Mouse (Mus musculus): Measurements from ENCODE around the gene Clip1. TPM values are rescaled to one million over a fixed set of nuclear protein-coding genes. Genes with fewer than 3 reads are reported as not detected.

The Clip1 gene
- total RNA-seq, 2 experiments from 2014 or later: 136 to 144 TPM

DNA sequence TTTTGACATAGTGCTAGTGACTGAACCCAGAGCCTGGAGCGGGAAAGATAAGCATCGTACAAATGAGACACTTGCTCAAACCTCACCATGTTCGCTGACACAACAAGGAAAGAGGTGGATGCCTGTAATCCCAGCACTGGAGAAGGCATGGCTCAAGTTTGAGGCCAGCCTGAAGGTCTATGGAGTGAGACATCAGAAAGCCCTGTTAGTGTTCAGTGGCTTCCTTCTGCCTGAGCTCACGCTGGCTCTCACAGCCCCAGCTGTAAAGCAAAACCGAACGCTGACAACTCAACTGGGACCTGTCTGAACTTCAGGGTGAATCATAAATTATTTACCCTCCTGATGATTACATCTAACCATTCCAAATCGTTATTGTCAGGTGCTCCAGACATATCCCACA lies 18.5 kb downstream of the Clip1 start:
- no peak for DNase-seq (ENCODE audit: low spot score in 2 of 2)
- Histone ChIP-seq H3K4me3 (no peak overlapping the region), H3K27ac (no peak overlapping the region)
- TF ChIP-seq CTCF (conservative IDR thresholded peaks at IDR 0.05): no peak; the same call in 1 of the 2 replicates

DNA sequence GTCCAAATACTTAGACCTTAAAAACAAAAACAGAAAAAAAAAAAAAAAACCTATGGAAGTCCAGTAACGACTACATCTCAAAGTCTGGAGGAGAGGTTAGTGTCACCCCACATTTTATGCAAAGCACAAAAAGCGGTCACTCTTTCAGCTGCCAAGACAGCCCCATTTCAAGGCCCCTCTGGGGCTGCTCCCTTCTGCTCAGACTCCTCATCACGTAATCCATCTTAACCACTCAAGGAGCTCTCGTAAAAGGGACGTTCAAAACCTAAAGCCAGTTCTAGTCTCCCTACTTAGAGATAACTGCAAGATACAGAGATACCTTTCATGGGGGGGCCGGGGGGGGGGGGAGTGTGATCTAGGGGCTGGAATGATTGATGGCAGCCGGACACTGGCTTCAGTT lies 20.1 kb downstream of the Clip1 start:
- DNase-seq (ENCODE audit: low spot score in 2 of 2): no peak
- Histone ChIP-seq H3K27ac (no peak overlapping the region), H3K4me3 (no peak overlapping the region)
- TF ChIP-seq CTCF (conservative IDR thresholded peaks at IDR 0.05): no peak

DNA sequence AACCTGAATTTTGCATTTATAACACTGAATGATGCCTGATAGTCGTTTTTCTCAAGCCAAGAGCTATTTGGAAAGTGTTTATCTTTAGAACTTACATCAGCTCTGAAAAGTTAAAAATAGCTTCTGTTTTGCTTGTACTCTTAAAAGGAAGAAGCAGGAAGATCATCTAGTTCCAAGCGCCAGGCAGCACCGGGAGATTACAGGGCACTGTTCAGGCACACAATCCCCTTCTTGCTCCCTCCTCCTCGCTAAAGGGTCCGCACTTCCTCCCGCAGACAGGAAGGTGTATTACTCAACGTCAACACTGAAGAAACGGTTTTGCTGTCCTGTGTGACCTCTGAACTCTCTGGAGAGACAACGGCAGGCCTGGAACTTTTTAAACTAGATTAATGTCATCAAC lies 22.4 kb downstream of the Clip1 start:
- peak overlapping the region; percentile 75 for H3K27ac ChIP-seq

DNA sequence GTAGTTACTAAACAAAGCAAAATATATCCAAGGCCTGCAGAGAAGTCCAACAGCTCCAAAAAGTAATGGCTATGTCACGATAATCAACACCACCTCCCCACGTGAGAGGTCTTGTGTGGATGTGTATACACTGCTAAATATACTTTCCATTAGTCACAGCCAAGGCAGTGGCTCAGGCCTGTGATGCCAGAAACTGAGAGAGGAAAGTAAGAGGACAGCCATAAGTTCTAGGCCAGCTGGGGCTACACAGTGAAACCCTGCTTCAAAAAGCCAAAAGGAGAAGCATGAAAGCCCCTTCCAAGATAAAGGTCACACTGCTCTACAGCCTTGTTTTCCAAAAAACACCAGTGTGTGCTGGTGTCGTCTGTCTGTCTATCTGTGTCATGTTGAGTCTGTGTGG lies 22.8 kb downstream of the Clip1 start:
- no peak for TF ChIP-seq CTCF (conservative IDR thresholded peaks at IDR 0.05)
- H3K27ac ChIP-seq: peak overlapping the region; percentile 75
- H3K4me3 ChIP-seq: no peak overlapping the region
- no peak for DNase-seq (ENCODE audit: low spot score in 2 of 2)

More for the DNA sequence above, 22.4 kb downstream of the Clip1 start:
- H3K4me3 ChIP-seq: no peak overlapping the region; the same call in 1 of the 2 replicates
- DNase-seq (ENCODE audit: low spot score in 2 of 2): no peak
- TF ChIP-seq CTCF (conservative IDR thresholded peaks at IDR 0.05): no peak

DNA sequence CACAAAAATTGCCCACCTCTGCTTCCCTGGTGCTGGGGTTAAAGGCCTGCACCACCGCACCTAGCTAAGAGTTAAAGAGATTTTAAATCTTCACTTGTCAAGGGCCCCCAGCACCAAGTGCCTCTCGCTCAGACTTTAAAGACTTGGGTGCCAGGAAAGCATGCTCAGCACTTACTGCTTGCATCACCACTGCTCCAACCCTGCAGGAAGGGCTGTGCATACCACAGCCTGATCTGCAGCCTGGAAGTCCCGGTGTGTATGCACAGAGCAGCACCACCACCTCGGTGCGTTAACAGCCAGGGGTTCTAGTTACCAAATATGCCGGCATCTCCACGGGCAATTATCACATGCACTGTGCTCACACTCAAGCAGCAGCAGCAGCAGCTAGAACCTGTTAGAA lies 26.8 kb downstream of the Clip1 start:
- no peak for TF ChIP-seq CTCF (conservative IDR thresholded peaks at IDR 0.05)
- DNase-seq (ENCODE audit: low spot score in 2 of 2): no peak
- no peak overlapping the region for H3K27ac ChIP-seq
- H3K4me3 ChIP-seq: no peak overlapping the region

DNA sequence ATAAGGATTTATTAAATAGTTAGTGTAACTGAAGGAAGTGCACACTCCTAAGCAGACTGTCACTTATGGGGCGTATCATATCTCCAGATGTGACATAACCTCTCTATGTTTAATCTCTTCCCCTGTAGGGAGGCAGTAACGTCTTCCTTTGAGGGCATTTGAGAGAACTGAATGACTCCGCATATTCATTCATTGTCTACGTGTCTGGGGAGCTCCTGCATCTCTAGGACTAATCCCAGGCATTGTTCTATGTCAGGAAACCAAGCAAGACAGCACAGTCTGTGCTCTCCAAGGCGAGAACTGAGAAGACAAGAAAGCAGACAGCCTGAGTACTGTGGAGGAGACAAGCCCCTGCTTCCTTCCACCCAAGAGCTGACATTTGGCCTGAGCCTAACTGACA lies 29.5 kb downstream of the Clip1 start:
- Histone ChIP-seq H3K27ac (no peak overlapping the region; the same call in 1 of the 2 replicates), H3K4me3 (no peak overlapping the region)
- no peak for DNase-seq (ENCODE audit: low spot score in 2 of 2)
- TF ChIP-seq CTCF (conservative IDR thresholded peaks at IDR 0.05): no peak

DNA sequence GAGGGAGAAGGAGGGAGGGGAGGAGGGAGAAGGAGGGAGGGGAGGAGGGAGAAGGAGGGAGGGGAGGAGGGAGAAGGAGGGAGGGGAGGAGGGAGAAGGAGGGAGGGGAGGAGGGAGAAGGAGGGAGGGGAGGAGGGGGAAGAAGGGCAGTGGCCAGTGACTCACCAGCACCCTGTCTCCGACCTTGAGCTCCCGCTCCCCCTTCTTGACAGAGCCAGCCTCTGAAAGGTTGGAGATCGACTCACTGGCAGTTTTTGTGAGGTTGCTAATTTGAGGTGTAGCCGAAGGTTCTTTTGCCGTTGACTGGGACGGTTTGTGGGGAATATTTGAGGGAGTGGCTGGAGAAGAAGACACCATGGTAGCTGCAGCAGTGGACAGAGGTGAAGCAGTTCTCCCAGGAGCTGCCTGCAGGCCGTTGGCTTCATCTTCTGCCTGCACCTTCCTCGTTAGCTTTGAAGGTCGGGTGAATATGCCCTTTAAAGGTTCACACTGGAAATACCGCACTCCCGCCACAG lies 31.1 kb downstream of the Clip1 start:
- Histone ChIP-seq H3K4me3 (no peak overlapping the region), H3K27ac (no peak overlapping the region; the same call in 1 of the 2 replicates)
- no peak for TF ChIP-seq CTCF (conservative IDR thresholded peaks at IDR 0.05)
- no peak for DNase-seq (ENCODE audit: low spot score in 2 of 2)

DNA sequence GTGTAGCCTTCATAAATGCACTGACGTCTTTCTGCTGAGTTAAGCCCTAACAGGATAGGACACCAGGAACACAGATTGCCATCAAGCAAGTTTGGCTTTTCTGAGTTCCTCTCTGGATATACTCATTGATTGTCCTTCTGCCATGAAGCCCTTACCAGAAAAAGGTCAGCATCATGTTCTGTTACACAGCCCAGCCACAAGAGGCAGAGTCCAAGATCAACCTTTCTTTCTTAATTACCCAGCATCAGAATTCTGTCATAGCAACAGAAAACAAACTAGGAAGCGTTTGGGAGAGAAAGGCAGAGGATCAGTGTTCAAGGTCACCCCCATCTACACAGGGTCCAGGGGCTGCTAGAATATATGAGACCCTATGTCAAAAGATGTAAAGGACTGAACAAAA lies 33.6 kb downstream of the Clip1 start:
- TF ChIP-seq CTCF (conservative IDR thresholded peaks at IDR 0.05): peak; percentile 56
- no peak overlapping the region for H3K4me3 ChIP-seq
- H3K27ac ChIP-seq: no peak overlapping the region
- no peak for DNase-seq (ENCODE audit: low spot score in 2 of 2)

DNA sequence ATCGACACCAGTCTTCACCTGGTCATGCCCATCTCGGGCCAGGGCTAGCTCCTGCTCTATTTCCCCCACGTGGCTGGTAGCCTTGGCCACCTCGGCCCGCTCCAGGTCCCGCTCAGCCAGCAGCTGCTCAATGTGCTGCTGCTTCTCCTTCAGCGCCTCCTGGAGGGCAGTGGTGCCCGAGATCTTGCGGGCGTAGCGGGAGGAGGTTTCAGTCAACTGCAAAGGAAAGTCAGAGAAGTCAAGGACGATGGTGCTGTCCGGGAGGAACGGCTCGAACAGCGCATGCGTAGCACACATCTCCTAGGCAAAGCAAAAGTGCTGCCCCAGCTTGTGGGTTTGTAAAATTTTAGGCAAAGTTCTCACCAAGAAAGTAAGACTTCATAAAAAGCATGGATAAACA lies 42.0 kb downstream of the Clip1 start:
- no peak for DNase-seq (ENCODE audit: low spot score in 2 of 2)
- no peak overlapping the region for H3K4me3 ChIP-seq
- TF ChIP-seq CTCF (conservative IDR thresholded peaks at IDR 0.05): no peak
- no peak overlapping the region for H3K27ac ChIP-seq

DNA sequence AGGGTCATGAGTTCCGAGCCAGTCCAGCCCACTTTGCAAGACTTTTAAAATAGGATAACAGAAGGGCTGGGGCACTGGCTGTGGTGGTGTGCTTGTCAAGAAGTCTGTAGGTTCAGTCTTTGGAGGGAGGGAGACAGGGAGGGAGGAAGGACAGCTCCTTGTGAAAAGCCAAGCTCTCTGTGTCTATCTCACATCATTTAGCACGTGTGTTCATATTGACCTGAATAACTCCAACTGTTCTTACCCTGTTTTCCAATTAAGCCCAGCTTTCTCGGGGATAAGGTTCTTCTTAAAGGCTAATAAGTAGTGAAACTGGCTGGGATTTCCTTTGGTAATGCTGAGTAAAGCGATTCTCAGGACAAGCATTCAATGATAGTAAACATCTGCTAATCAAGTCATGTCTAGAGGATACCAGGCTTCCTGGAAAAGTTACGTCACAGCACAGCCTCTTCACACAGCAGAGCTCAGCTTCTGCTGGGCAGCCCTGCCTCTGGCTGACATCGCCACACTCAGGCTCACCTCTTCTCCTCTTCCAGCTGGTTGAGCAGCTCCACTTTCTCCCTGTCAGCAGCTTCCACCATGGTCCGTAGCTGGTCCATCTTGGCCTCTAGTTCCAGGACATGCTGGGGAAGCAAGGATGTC lies 43.0 kb downstream of the Clip1 start:
- H3K27ac ChIP-seq: peak overlapping the region; percentile 48; the same call in 1 of the 2 replicates
- DNase-seq (ENCODE audit: low spot score in 2 of 2): no peak
- H3K4me3 ChIP-seq: no peak overlapping the region
- TF ChIP-seq CTCF (conservative IDR thresholded peaks at IDR 0.05): no peak

DNA sequence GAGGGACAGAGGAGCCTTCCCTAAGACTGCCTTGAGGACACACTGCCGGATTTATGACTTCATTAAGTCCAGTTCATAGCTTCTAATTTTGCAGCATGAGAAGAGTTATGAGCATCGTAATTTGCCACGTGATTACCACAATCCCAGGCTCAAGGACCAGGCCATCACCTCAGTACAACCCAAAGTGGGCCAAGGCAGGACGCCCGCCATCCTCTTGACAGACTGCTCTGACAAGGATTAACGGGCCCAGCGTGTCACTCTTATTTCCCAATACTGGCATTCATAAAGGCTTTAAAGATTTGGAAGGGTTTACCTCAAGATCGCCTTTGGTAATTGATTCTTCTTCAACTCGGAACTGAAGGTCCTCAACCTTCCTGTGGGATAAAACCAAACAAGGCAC lies 44.2 kb downstream of the Clip1 start:
- TF ChIP-seq CTCF (conservative IDR thresholded peaks at IDR 0.05): no peak
- H3K4me3 ChIP-seq: no peak overlapping the region
- no peak for DNase-seq (ENCODE audit: low spot score in 2 of 2)
- H3K27ac ChIP-seq: no peak overlapping the region

DNA sequence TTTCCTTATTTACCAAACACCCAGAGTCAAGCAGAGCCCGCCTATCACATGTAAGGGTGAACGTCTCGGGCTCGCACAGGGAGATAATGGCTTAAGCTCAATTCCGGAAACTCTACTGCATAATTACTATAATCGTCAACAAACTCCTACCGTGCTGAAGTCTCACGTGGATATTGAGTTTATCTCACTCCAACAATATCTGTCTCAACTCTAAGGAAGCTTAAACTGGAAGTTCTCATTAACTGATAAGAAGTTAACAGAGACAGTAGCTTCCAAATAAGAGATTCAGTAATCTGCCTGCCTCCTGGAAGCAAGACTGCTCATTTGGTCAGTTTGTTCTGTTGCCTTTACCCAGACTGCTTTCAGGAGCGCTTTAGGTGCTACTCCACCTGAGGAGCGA lies 53.2 kb downstream of the Clip1 start:
- no peak for TF ChIP-seq CTCF (conservative IDR thresholded peaks at IDR 0.05)
- no peak overlapping the region for H3K4me3 ChIP-seq
- H3K27ac ChIP-seq: no peak overlapping the region
- DNase-seq (ENCODE audit: low spot score in 2 of 2): no peak

DNA sequence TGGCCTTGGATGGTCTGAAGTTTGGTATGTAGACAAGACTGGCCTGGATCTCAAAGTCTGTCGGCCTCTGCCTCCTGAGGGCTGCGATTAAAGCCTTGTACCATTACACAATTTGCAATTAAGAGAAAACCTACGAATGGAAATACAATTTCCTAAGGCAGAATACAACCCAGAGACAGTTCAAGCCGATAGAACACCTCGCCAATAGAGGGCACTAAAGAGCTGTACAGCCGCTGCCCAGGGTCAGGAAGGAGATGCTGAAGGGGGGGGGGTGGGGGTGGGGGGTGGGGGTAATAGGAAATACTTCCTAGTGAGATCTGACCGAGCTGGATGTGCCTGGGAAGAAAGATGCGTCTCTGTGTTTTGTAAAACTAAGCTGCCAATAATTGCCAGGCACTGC lies 57.8 kb downstream of the Clip1 start:
- DNase-seq (ENCODE audit: low spot score in 2 of 2): peak; percentile 59 to 83
- no peak overlapping the region for H3K4me3 ChIP-seq
- no peak overlapping the region; the same call in 1 of the 2 replicates for H3K27ac ChIP-seq
- TF ChIP-seq CTCF (conservative IDR thresholded peaks at IDR 0.05): peak; percentile 71

DNA sequence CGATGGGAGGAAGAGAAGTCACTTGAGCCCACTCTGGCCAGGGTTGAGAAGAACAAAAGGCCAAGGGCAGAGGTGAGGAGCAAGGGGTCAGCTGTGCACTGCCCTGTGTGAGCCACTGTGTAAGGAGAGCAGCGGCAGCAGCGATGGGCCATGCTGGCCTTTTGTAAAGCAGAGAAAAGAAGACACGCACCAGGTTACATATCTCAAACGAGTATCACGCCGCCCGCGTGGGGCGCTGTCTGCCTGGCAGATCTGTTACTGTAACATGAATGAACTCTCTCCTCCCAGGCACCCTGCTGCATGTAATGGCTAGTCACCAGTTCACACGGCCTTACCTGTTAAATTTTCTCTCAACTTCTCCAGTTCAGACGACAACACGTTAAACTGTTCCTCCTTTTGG lies 62.0 kb downstream of the Clip1 start:
- peak; percentile 46 for TF ChIP-seq CTCF (conservative IDR thresholded peaks at IDR 0.05)
- Histone ChIP-seq H3K4me3 (no peak overlapping the region), H3K27ac (no peak overlapping the region)
- DNase-seq (ENCODE audit: low spot score in 2 of 2): no peak

All from layer of hippocampus, adult 2 months (tissue).